Mouse (Mus musculus) cerebellum, postnatal 14 days (tissue): ENCODE results near the gene Gm17571.

ENCODE experiments used
- DNase-seq, 2 experiments: peaks; one replicate each; pipeline ENCODE4 v3.0.0; 2021; ENCODE audit warnings: mixed read lengths in 2 of 2

Gene Gm17571

DNA sequence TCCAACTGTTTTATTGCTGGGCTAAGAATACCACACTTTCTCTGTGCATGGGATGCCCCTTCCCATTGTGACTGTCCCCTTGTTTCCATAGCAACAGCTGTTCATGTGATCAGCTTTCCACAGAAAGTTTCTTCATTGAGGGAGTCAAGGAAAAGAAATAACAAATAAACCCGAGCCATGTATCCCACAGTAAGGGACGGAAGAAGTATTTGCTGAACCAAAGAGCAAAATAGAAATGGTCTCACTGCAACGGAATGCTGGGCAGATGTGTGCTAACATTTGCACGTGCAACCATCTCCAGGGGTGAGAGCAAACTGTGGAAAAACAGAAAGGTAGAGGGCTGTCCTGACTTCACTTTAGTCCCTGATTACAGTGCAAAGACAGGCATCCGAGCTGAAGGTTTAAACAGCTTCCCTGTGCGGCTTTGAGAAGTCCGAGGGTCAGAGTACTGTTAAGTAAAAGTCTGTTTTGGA, 8.1 kb upstream of the Gm17571 start:
- DNase-seq: no peak

- no peak for DNase-seq
Observed at GRCm38 (mm10) chr9:13448716-13449115, 2.2 kb upstream of the Gm17571 start.

DNA sequence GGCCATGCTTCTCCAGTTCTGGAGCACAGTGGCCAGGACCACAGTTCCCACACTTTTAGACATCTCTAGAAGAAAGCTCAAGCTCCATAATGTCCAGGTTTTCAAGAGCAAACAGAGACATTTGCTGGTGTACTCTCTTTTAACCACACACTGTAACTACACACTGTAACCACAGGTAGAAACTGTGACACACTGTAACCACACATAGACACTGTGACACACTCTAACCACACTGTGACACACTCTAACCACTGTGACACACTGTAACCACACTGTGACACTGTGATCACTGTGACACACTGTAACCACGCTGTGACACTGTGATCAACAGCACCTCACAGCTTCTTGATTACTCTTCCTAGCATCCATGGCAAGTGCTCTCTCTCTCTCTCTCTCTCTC, 317 bp downstream of the Gm17571 start:
- no peak for DNase-seq

DNA sequence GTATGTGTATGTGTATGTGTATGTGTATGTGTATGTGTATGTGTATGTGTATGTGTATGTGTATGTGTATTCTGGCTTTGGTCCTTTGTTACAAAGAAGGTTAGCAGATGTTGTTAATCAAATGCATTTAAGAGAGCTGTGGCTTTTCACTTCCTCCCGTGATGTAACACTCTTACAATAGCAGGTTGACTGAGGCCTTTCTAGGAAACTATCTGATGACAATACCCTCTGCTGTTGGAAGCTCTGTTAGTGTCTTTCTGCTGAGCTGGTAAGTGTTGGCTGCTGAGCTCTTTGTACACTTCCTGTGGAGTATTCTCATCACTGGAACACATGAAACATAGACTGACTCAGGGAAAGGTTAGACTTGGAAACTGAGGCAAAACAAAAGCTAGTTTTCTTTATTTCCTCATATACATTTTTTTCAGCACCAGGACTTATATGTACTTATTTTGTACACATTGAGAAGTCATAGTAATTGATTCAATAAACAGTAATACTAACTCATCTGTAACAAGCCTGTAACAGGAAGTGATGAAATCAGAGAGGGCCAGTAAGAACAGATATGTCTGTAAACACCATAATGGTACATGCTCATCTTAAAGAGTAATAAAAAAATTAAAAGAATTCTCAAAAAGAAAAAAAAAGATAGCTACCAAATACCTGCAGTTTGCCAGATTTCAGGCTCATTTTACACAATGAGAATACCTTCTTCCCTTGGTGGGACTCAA, 2.9 kb downstream of the Gm17571 start:
- no peak for DNase-seq

DNA sequence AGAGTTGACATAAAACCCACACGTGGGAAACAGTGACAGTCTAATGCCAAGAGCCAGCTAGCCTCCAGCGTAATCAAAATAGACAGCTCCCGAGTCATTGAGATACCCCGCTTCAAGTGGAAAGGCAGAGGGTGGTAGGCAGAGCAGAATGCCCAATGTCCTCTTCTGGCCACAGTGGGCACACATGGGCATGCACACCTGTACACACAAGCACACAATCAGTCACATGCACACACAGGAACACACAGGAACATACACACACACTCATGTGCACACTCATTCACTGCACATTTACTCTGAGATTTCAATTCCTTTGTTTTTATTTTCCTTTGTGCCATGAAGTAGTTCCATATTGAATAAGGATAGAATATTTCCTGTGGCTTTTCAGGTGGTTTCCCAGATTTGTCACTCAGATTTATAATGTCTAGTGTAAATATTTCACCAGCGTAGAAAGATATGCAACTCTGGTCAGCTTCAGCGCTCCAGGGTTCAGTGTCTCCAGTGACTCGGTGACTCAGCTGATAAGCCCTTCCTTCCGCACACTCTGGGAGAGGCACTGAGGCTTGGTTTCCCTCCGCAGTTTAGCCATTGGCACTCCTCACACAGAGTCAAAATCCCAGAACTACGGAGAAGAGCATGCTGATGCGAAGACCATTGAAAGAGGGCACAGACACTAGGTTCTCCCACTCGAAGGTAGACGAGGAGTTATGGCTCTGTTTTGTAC, 4.4 kb downstream of the Gm17571 start:
- DNase-seq: no peak

- DNase-seq: no peak
Observed at GRCm38 (mm10) chr9:13440911-13441310, 5.6 kb downstream of the Gm17571 start.

DNA sequence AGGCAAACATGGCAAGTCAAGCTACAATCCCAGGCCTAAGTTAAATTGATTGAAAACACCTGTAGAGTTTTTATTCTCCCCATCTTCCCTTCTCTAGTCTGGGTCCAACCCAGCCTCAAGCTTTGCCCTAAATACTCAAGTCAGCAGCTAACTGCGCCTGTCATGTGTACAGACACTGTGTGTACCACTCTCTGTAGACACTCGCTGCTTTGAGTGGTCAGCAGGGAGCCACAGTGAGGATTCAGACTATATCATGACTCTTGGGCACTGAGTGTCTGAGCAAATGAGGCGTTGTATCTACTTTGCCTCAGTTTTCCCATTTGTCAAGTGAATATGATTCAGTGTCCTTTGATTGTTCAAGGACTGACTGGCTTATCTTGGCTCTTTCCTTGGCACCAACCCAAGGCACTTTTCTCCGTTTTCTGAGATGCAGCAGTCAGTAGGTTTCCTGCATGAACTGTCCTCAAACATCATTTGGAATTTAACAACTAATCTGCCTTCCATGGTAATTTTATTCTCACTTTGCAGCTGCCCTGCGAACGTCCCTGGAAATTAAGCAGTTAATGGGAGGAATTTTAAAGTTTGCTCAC, 13.0 kb downstream of the Gm17571 start:
- no peak for DNase-seq

DNA sequence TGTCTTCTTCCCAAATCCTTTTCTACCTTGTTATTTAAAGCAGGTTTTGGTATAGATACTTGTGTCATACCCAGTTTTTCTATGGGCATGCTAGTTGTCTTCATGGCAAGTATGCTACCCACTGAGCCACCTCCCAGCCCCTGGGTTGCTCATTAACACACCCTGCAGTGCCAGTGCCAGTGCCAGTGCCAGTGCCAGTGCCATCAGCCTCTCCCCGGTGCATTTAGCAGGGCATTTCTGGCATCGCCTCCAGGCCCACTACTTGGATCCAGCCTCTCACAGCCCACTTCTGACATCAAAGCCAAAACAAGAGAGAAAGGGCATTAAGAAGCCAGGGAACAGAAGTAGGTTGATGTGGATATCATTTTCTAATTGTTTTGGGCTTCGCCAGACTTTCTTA, 14.9 kb downstream of the Gm17571 start:
- peak in 1 of 2 experiments; percentile 21 for DNase-seq

DNA sequence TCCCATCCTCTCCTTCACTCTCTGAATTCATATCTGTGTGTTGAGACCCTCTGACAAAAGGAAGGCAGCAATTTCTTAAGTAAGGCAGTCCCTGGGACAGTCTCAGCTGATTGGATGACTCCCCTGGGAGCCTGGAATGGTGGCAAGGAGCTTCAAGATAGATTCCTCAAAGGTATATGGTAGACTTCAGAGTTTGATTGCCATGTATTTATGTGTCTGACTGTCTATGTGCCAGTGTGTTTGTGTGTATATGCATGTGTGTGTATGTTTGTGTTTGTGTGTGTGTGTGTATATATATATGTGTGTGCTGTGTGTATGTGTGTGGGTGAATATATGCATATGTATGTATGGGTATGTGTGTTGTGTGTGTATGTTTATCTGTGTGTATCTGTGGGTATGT, 15.8 kb downstream of the Gm17571 start:
- DNase-seq: no peak

GRCm38 (mm10) chr9:13430302-13430701, 16.3 kb downstream of the Gm17571 start:
- DNase-seq: no peak

- DNase-seq: no peak
Observed at GRCm38 (mm10) chr9:13429477-13430125, 17.0 kb downstream of the Gm17571 start.

DNA sequence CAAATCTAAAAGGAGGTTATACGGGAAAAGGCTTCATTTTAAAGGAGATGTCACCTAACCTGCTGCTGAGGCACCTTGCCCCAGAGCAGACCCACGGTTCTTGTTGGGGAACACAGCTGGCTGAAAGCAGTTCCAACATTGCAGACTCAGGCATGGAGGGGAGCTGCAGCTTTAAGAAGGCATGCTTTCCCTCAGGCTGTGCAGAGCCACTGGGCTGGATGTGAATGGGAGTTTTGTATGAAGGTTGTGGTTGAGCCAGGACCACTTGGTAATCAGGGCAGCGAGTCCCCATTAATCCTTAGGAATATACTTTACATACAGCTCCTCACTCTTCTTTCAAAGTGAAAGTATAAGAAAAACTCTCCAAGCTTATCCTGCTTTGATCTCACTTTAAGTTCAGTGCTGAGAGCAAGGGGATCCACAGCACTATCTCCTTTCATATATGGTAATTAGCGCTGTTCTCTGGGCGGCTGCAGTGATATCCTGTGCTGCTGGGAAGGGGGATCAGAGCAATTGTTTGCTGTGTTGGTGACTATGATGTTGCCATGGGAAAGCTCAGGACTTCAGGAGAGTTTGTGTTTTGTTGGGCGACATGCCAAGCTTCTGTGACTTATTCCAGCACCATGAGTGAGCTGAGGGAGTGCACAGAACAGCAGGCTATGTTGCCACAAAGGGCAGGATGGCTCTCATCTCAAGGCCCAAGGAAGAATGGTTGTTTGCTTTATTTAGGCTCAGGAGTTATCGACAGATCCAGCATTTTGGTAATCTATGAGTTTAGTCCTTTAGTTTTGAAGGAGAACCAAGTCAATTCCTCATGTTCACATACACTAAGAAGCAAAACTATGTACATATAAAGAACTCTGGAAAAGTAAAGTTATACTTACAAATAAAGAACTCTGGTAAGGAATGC, 21.3 kb downstream of the Gm17571 start:
- DNase-seq: peak; percentile 24 to 37

- DNase-seq: no peak
Observed at GRCm38 (mm10) chr9:13414230-13414766, 32.3 kb downstream of the Gm17571 start.
